Mouse (Mus musculus) kidney, postnatal 0 days (tissue): ENCODE results near the gene Ush1g. TPM values are rescaled to one million over a fixed set of nuclear protein-coding genes. Genes with fewer than 3 reads are reported as not detected.
A peak's percentile ranks its signal among the peaks of the same experiment; 100 is the strongest.

Experiments
- ATAC-seq: fragments of 200-750 bp; cut with Nextera tagmentation; replicated peaks from 2 replicates; pipeline ENCODE4 v1.8.0; 2017; ENCODE audit warnings: low read depth, moderate number of reproducible peaks, moderate TSS enrichment, moderate library complexity; ENCODE audit not compliant: low FRiP score
- DNase-seq: peaks from one replicate; pipeline ENCODE4 v3.0.0-alpha.2; 2016; ENCODE audit warnings: low spot score
- H3K27ac ChIP-seq: fragments of 300-500 bp; sonication (generic); 2 replicates; pipeline ENCODE4 v1.5.1; 2014; ENCODE audit warnings: mild to moderate bottlenecking
- H3K27me3 ChIP-seq: fragments of 300-500 bp; sonication (generic); 2 replicates; pipeline ENCODE4 v1.6.1; 2014; ENCODE audit warnings: low read length, mixed read lengths; ENCODE audit not compliant: insufficient read depth
- H3K36me3 ChIP-seq: fragments of 300-500 bp; sonication (generic); 2 replicates; pipeline ENCODE4 v1.6.1; 2014; ENCODE audit warnings: low read length, mixed read lengths; ENCODE audit not compliant: insufficient read depth
- H3K4me1 ChIP-seq: fragments of 300-500 bp; sonication (generic); replicated peaks from 2 replicates; pipeline ENCODE4 v1.6.1; 2014; ENCODE audit warnings: antibody characterized with exemption, low read length, mixed read lengths; ENCODE audit not compliant: insufficient read depth
- H3K4me2 ChIP-seq: fragments of 300-500 bp; sonication (generic); 2 replicates; pipeline ENCODE4 v1.6.1; 2014; ENCODE audit warnings: mild to moderate bottlenecking, low read length, moderate library complexity, mixed read lengths
- H3K4me3 ChIP-seq: fragments of 300-500 bp; sonication (generic); replicated peaks from 2 replicates; pipeline ENCODE4 v1.5.1; 2014; ENCODE audit warnings: low read depth, low read length
- H3K9ac ChIP-seq: fragments of 300-500 bp; sonication (generic); 2 replicates; pipeline ENCODE4 v1.6.1; 2014; ENCODE audit warnings: low read depth, low read length
- H3K9me3 ChIP-seq: fragments of 300-500 bp; sonication (generic); replicated peaks from 2 replicates; pipeline ENCODE4 v1.6.1; 2016; ENCODE audit warnings: low read length, inconsistent platforms, mixed read lengths
- CTCF ChIP-seq: IDR thresholded peaks from 2 replicates; pipeline ENCODE4 v1.5.1; 2016; ENCODE audit warnings: antibody characterized with exemption, low read depth, mild to moderate bottlenecking, moderate library complexity
- WGBS: fragments of 180-500 bp; shearing (Covaris S2); extraction: QIAGEN DNeasy Blood & Tissue Kit; methylation state at CpG from one replicate; pipeline ENCODE4 v1.1.7; 2014; 5-methylcytosine and 5-hydroxymethylcytosine counted together
- polyA plus RNA-seq: library from polyadenylated mRNA; unstranded; fragments of >200 nt; fragmentation: Nextera tagmentation; extraction: Ambion mirVana; gene quantifications from 2 replicates; pipeline ENCODE4 v1.2.1, GENCODE M21; 2015

Ush1g gene
- polyA plus RNA-seq, 1 experiment from 2014 or later: not detected

DNA sequence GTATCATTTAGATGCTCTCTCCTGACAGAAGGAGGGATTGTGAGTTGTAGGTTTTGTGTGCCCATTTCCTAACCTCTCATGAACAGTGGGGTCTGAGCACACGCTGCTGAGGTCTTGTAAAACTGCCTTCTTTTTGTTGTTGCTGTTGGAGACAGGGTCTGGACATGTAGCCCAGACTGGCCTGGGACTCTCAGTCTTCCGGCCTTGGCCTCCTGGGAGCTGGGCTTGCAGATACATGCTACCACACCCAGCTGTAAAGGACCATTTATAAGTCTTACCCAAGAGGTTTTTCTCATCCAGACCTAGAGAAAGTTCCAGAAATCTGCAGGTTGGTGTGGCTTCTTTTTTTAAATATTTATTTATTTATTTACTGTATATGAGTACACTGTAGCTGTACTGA, 33.5 kb downstream of the Ush1g start:
- Histone ChIP-seq H3K27ac (no peak overlapping the region), H3K4me2 (no peak overlapping the region), H3K4me1 (0 out of 2 replicates have a peak, but pooled peaks cover 5% of the 10 kb centered on the region), H3K9ac (no peak overlapping the region), H3K36me3 (no peaks in the 10 kb centered on the region), H3K27me3 (no peaks in the 10 kb centered on the region), H3K9me3 (no peaks in the 10 kb centered on the region), H3K4me3 (no peak overlapping the region)
- ATAC-seq (no peak), DNase-seq (no peak)
- 76% methylated on average over 2 of the region's 2 CpGs for WGBS
- no peak for TF ChIP-seq CTCF

GRCm38 (mm10) chr11:115287386-115287785, 34.5 kb downstream of the Ush1g start:
- Histone ChIP-seq H3K27ac (no peak overlapping the region), H3K36me3 (no peaks in the 10 kb centered on the region), H3K9me3 (no peaks in the 10 kb centered on the region), H3K4me1 (0 out of 2 replicates have a peak, but pooled peaks cover 5% of the 10 kb centered on the region), H3K27me3 (no peaks in the 10 kb centered on the region), H3K9ac (no peak overlapping the region), H3K4me3 (no peak overlapping the region), H3K4me2 (no peak overlapping the region)
- no peak for TF ChIP-seq CTCF
- no peak for ATAC-seq
- no peak for DNase-seq
- 87% methylated on average over 5 of the region's 5 CpGs for WGBS

DNA sequence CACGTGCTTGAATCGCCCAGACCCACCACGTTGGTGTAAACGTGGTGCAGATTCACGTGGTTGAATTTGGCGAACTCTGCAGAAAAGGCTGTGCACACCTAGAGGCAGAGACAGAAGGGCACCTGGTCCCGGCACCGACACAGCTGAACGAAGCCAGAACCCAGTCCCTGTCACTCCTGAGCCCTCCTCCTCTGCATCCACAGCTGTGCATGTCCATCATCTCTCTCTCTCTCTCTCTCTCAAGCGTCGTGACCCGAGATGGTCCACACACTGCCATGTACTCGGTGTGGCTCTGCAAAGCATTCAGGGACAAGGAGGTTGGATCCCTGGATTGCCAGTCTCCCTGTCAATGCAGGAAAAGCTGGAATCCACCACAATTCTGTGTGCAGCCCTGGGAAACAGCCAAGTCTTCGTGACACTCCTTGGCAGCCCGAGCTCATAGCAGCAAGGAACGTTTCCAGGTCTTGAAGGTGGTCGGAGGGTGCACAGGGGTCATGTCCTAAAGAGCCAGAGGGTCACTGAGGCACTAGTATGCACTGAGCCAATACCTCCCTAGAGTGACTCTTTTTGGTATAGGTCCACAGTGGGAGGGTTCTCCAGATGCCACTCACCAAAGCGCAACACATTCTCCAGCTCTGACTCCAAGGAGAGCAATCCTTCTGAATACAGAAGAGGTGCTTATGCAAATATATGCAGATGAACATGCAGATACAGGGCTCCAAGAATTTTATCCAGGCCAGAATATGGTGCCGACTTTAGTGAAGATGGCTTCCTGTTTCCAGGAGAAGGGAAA, 35.4 kb downstream of the Ush1g start:
- WGBS: 75% methylated on average over 19 of the region's 19 CpGs
- DNase-seq: no peak
- no peak for TF ChIP-seq CTCF

DNA sequence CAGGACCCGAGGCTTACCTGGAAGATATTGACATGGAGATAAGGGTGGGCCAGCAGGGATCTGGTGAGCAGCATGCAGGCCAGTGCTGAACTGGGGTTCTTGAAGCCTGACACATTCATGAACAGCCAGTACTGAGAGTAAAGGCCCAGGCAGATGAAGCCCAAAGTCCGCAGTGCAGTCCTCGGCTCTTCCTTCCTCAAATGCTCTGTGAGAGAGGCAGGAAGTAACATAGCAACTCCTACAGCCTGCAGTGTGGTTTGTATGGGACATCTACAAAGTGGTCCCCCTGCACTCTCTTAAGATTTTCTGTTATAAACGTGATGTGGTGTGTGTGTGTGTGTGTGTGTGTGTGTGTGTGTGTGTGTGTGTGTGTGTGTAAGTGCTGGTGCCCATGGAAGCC, 36.6 kb downstream of the Ush1g start:
- ATAC-seq: no peak
- H3K36me3 ChIP-seq: no peaks in the 10 kb centered on the region

More for the DNA sequence above, 35.4 kb downstream of the Ush1g start:
- ATAC-seq: no peak
- no peaks in the 10 kb centered on the region for H3K27me3 ChIP-seq
- 0 out of 2 replicates have a peak, but pooled peaks cover 2% of the 10 kb centered on the region for H3K4me1 ChIP-seq
- H3K36me3 ChIP-seq: no peaks in the 10 kb centered on the region
- no peak overlapping the region for H3K9ac ChIP-seq
- no peak overlapping the region for H3K4me3 ChIP-seq
- H3K27ac ChIP-seq: no peak overlapping the region
- H3K4me2 ChIP-seq: no peak overlapping the region
- no peaks in the 10 kb centered on the region for H3K9me3 ChIP-seq

GRCm38 (mm10) chr11:115283891-115284620, 37.8 kb downstream of the Ush1g start:
- Histone ChIP-seq H3K9me3 (no peaks in the 10 kb centered on the region), H3K27me3 (no peaks in the 10 kb centered on the region), H3K9ac (no peak overlapping the region), H3K27ac (no peak overlapping the region), H3K36me3 (no peaks in the 10 kb centered on the region), H3K4me2 (no peak overlapping the region), H3K4me1 (no peaks in the 10 kb centered on the region), H3K4me3 (no peak overlapping the region)
- no peak for TF ChIP-seq CTCF
- WGBS: 81% methylated on average over 12 of the region's 12 CpGs
- DNase-seq (no peak), ATAC-seq (no peak)

More for the DNA sequence above, 36.6 kb downstream of the Ush1g start:
- no peak for DNase-seq
- no peak overlapping the region for H3K4me3 ChIP-seq
- TF ChIP-seq CTCF: no peak
- no peaks in the 10 kb centered on the region for H3K27me3 ChIP-seq
- no peak overlapping the region for H3K27ac ChIP-seq
- H3K4me1 ChIP-seq: 0 out of 2 replicates have a peak, but pooled peaks cover 2% of the 10 kb centered on the region
- no peaks in the 10 kb centered on the region for H3K9me3 ChIP-seq
- WGBS: 61% methylated on average over 4 of the region's 4 CpGs
- H3K9ac ChIP-seq: no peak overlapping the region
- H3K4me2 ChIP-seq: no peak overlapping the region

- H3K4me1 ChIP-seq: no peaks in the 10 kb centered on the region
- H3K9me3 ChIP-seq: no peaks in the 10 kb centered on the region
- WGBS: 65% methylated on average over 9 of the region's 9 CpGs
- no peak overlapping the region for H3K27ac ChIP-seq
- DNase-seq (no peak), ATAC-seq (0 out of 2 replicates have a peak, but pooled peaks have one; percentile 11)
- no peak for TF ChIP-seq CTCF
- H3K4me3 ChIP-seq: no peak overlapping the region
- no peaks in the 10 kb centered on the region for H3K36me3 ChIP-seq
- no peaks in the 10 kb centered on the region for H3K27me3 ChIP-seq
- H3K4me2 ChIP-seq: no peak overlapping the region
- no peak overlapping the region for H3K9ac ChIP-seq
Observed at GRCm38 (mm10) chr11:115283486-115283765, 38.4 kb downstream of the Ush1g start.
